Mouse (Mus musculus) ES-E14 (cell line): ENCODE data around the gene Xylt1.

ENCODE experiments used
- CHD2 ChIP-seq: IDR thresholded peaks from 2 replicates; pipeline ENCODE4 v1.6.1; 2014; ENCODE audit warnings: mild to moderate bottlenecking, low read depth, low read length, inconsistent platforms
- HCFC1 ChIP-seq: IDR thresholded peaks from 2 replicates; pipeline ENCODE4 v1.6.1; 2012; ENCODE audit warnings: low read length, inconsistent platforms, borderline replicate concordance; ENCODE audit not compliant: insufficient read depth
- ZC3H11A ChIP-seq: IDR thresholded peaks from 2 replicates; pipeline ENCODE4 v1.6.1; 2012; ENCODE audit warnings: low read depth, mild to moderate bottlenecking, inconsistent platforms, low read length, borderline replicate concordance
- ZNF384 ChIP-seq: IDR thresholded peaks from 2 replicates; pipeline ENCODE4 v1.6.1; 2012; ENCODE audit warnings: low read depth, low read length, inconsistent platforms

GRCm38 (mm10) chr7:117482701-117483100 lies 101.9 kb downstream of the Xylt1 start:
- no peak for TF ChIP-seq ZC3H11A
- no peak for TF ChIP-seq ZNF384
- TF ChIP-seq CHD2 = no peak
- TF ChIP-seq HCFC1 = no peak
